Mouse (Mus musculus): ENCODE measurements around the gene Mtr. TPM values are rescaled to one million over a fixed set of nuclear protein-coding genes. Genes with fewer than 3 reads are reported as not detected.
"Not testable (repeated sequence)": the region's sequence is repeated elsewhere in the genome, so short reads cannot be mapped to it uniquely, and the experiment has no call there.

Mtr gene
- polyA plus RNA-seq, 1 experiment: 24.0 TPM

DNA sequence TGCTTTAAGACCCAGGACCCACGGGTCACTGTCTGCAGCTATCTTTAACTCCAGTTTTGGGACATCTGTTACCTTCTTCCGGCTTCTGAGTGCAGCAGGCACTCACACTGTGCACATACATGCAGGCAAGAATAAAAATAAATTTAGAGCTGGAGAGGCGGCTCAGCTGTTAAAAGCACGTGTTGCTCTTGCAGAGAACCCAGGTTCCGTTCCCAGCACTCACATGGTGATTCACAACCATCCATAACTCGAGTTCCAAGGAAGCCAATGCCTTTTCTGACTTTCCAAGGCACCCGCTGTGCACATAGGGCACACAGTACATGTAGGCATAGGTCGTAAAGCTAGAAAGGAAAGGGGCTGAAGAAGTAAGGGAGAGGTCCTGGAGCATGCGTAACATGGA, 90.6 kb downstream of the Mtr start:
- Histone ChIP-seq H3K4me3 (ENCODE audit: insufficient read depth, low read length) (no peak overlapping the region), H3K27ac (ENCODE audit: insufficient read depth, low read depth, low read length) (no peak overlapping the region), H3K4me1 (ENCODE audit: control insufficient read depth, insufficient read depth, low read length) (0 out of 2 replicates have a peak, but pooled peaks cover 2% of the 10 kb centered on the region)
- no peak for TF ChIP-seq CTCF (IDR thresholded peaks at IDR 0.05; ENCODE audit: low read depth, low read length)
- no peak for TF ChIP-seq POLR2A (IDR thresholded peaks at IDR 0.05; ENCODE audit: borderline replicate concordance, low read depth, low read length)

DNA sequence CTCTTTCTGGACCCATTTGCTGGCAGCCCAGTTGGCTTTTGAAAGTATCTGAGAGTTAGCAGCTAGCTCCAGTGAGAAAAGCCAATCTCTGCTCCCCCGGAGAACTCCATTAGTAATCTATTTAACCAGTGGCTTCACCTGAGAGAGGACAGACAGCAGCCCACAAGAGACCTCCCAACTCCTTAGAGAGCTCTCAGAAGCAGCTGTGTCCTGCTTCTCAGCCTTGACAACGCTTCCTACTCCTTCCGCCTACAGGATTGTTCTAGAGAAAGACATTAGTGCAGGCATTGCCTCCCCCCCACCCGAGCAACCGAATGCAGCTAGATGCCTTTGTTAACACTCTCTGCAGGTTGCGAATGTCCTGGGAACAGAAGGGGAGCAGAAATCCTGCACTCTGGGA, 91.5 kb downstream of the Mtr start:
- H3K4me3 ChIP-seq (ENCODE audit: insufficient read depth, low read length): no peak overlapping the region
- H3K27ac ChIP-seq (ENCODE audit: insufficient read depth, low read depth, low read length): no peak overlapping the region
- TF ChIP-seq POLR2A (IDR thresholded peaks at IDR 0.05; ENCODE audit: borderline replicate concordance, low read depth, low read length) (no peak), CTCF (IDR thresholded peaks at IDR 0.05; ENCODE audit: low read depth, low read length) (no peak)

DNA sequence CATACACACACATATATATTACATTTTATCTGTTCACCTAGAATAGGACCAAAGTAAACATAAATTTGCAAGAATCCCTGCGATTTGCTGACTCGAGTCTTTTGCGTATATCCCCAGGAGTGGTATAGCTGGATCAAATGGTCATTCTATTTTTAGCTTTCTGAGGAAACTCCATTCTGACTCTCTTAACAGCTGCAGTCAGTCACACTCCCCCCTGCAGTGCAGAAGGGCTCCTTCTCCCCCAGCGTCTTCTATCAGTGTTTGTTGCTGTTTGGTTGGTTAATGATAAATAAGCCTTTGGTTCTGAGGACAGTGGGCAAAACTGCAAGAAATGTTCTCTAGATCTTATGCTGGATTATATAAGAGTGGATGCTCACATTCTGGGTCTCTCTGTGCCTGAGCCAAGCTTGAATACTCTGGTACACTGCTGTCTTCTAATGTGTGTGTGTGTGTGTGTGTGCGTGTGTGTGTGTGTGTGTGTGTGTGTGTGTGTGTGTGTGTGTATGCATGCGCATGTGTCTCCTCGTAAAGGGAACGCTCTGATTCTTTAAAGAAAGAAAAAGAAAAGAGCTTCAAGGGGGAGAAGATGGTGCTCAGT, 92.4 kb downstream of the Mtr start:
- Histone ChIP-seq H3K4me3 (ENCODE audit: insufficient read depth, low read length) (no peak overlapping the region), H3K4me1 (ENCODE audit: control insufficient read depth, insufficient read depth, low read length) (0 out of 2 replicates have a peak, but pooled peaks cover 2% of the 10 kb centered on the region), H3K27ac (ENCODE audit: insufficient read depth, low read depth, low read length) (no peak overlapping the region)
- TF ChIP-seq POLR2A (IDR thresholded peaks at IDR 0.05; ENCODE audit: borderline replicate concordance, low read depth, low read length) (no peak), CTCF (IDR thresholded peaks at IDR 0.05; ENCODE audit: low read depth, low read length) (no peak)

More for the DNA sequence above, 91.5 kb downstream of the Mtr start:
- 0 out of 2 replicates have a peak, but pooled peaks cover 2% of the 10 kb centered on the region for H3K4me1 ChIP-seq (ENCODE audit: control insufficient read depth, insufficient read depth, low read length)

DNA sequence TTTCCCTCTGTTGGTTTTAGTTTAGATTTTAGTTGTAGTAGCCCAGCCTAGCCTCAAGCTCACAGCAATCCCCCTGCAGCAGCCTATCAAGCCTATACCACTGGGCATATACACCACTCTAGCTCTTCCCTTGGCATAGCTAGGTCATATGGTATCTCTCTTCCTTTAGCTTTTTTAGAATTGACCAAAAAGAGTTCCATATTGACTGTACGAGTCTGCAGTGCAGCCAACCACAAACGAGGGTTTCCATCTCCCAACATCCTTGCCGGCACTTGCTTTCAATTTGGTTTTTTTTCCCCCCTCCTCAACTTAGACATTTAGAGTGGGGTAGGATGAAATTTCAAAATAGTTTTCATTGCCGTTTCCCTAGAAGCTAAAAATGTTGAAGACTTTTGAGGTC, 95.5 kb downstream of the Mtr start:
- H3K27ac ChIP-seq (ENCODE audit: insufficient read depth, low read depth, low read length): no peak overlapping the region
- H3K4me3 ChIP-seq (ENCODE audit: insufficient read depth, low read length): no peak overlapping the region
- H3K4me1 ChIP-seq (ENCODE audit: control insufficient read depth, insufficient read depth, low read length): no peaks in the 10 kb centered on the region
- TF ChIP-seq CTCF (IDR thresholded peaks at IDR 0.05; ENCODE audit: low read depth, low read length): no peak

DNA sequence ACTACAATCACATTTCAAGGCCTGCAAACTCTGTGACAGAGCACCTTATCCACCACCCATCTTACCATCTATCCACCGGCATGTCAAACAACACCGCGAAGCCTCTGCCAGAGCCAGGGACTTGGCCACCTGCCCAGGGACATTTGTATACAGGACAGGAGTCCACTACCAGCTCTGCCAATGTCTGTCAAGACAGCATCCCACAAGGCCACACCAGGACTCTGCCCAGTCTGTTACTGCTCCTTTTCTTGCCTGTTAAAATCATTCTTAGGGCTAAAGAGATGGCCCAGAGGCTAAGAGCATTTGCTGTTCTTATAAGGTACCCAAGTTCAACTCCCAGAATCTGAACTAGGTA, 97.8 kb downstream of the Mtr start:
- TF ChIP-seq CTCF (IDR thresholded peaks at IDR 0.05; ENCODE audit: low read depth, low read length): no peak
- no peak for TF ChIP-seq POLR2A (IDR thresholded peaks at IDR 0.05; ENCODE audit: borderline replicate concordance, low read depth, low read length)
- Histone ChIP-seq H3K4me3 (ENCODE audit: insufficient read depth, low read length) (no peak overlapping the region), H3K27ac (ENCODE audit: insufficient read depth, low read depth, low read length) (no peak overlapping the region), H3K4me1 (ENCODE audit: control insufficient read depth, insufficient read depth, low read length) (no peaks in the 10 kb centered on the region)

DNA sequence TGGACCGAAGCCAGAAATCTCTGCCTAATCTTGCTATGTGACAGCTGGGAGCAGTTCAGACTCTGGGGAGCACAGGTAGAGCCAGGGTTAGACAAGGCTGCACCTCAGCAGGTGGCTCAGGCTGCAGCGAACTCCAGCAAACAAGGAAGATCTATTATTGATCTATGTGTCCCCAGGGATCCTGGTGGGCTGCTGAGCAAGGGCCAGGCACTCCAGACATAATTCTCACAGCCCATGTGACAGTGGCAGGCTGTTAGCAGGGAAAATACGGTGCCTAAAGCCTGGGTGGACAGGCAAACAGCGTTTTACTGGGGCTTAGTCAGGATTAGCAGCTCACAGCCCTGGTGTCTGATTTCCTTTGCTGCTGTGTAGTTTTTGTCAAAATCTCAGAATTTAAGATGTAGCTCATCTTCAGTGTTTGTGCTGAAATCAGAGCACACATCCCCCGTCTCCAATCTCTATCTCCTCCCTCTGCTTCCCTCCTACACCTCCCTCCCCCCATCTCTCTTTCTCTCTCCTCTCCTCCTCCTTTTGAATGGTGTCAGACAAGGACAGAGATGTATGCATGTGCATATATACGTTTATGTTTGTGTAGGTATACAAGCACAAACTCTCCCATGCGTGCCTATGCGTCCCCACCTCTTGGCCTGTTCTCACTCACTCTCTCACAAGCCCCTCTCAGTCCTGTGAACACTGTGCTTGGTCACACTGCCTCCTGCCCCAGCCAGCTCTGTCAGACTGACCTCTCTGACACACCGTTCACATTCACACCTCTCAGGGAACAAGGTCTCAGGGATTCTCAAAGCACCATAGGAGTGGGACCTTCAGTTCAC, 98.4 kb downstream of the Mtr start:
- H3K27ac ChIP-seq (ENCODE audit: insufficient read depth, low read depth, low read length): no peak overlapping the region
- no peak overlapping the region for H3K4me3 ChIP-seq (ENCODE audit: insufficient read depth, low read length)
- no peak for TF ChIP-seq CTCF (IDR thresholded peaks at IDR 0.05; ENCODE audit: low read depth, low read length)
- TF ChIP-seq POLR2A (IDR thresholded peaks at IDR 0.05; ENCODE audit: borderline replicate concordance, low read depth, low read length): no peak
- H3K4me1 ChIP-seq (ENCODE audit: control insufficient read depth, insufficient read depth, low read length): no peaks in the 10 kb centered on the region

DNA sequence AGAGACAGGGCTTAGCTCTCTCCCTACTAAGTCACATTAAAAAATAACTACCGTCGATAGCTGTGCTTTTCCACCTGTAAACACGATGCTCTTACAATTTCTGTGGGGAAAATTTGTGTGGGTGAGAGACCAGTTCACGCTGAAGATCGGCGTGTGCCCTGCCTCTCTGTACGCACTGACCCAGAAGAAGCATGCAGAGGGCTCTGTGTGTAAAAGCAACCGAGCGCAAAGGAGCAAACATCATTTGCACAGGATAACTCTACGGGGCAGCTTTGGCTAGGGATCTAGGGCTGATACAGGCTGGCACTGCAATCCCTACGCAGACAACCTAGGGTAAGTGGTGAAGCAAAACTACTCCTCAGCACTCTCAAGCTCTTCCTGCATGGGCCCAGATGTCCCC, 104.0 kb downstream of the Mtr start:
- TF ChIP-seq CTCF (IDR thresholded peaks at IDR 0.05; ENCODE audit: low read depth, low read length) (no peak), POLR2A (IDR thresholded peaks at IDR 0.05; ENCODE audit: borderline replicate concordance, low read depth, low read length) (no peak)
- Histone ChIP-seq H3K4me3 (ENCODE audit: insufficient read depth, low read length) (no peak overlapping the region), H3K4me1 (ENCODE audit: control insufficient read depth, insufficient read depth, low read length) (no peaks in the 10 kb centered on the region), H3K27ac (ENCODE audit: insufficient read depth, low read depth, low read length) (no peak overlapping the region)

DNA sequence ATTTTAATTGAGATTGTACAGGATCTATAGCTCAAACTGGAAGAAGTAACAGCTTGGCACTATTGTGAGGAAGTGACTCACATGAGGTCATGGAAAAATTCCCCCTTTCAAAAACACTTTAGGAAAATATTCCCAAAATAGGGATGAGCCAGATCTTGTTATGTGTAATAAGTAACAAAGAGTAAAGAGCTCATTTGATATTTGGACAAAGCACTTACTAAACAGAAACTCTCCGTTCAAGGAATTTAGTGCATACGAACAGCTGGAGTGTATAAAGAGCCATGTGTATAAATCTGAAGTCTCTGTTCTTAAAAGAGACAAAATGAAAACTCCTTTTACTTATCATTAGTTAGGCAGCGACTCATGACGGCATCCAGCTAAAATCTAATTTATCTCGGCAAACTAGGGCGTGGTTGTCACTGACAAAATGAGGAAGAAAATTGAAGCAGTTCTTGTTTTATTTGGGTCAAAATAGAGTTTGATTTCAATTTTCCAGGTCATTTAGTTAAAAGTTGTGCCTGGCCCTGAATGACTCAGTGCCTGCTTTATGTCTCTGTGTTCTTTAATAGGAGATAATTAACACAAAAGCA, 110.9 kb downstream of the Mtr start:
- no peak overlapping the region for H3K27ac ChIP-seq (ENCODE audit: insufficient read depth, low read depth, low read length)
- no peak for TF ChIP-seq POLR2A (IDR thresholded peaks at IDR 0.05; ENCODE audit: borderline replicate concordance, low read depth, low read length)
- TF ChIP-seq CTCF (IDR thresholded peaks at IDR 0.05; ENCODE audit: low read depth, low read length): no peak
- H3K4me3 ChIP-seq (ENCODE audit: insufficient read depth, low read length): no peak overlapping the region
- peaks cover 3% of the 10 kb centered on the region; the same call in 1 of the 2 replicates for H3K4me1 ChIP-seq (ENCODE audit: control insufficient read depth, insufficient read depth, low read length)

DNA sequence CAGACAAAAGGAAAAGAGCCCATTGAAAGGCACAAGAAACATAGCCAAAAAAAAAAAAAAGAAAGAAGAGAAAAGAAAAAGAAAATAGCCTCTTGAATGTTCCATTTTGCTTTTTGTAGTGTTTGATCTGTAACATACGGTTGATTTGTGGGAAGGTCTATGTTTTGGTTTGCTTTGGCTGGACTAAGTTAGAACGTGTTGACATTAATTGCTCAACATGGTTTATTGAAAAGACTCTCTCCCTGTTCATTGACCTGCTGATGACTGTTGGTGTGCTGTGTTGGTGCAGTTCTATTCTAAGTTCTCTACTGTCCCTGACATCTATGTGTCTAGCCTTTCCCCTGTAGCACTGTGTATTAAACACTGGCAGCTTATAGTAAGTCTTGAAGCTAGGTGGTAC, 111.5 kb downstream of the Mtr start:
- Histone ChIP-seq H3K4me3 (ENCODE audit: insufficient read depth, low read length) (no peak overlapping the region), H3K27ac (ENCODE audit: insufficient read depth, low read depth, low read length) (no peak overlapping the region), H3K4me1 (ENCODE audit: control insufficient read depth, insufficient read depth, low read length) (peaks cover 3% of the 10 kb centered on the region; the same call in 1 of the 2 replicates)
- TF ChIP-seq POLR2A (IDR thresholded peaks at IDR 0.05; ENCODE audit: borderline replicate concordance, low read depth, low read length) (no peak), CTCF (IDR thresholded peaks at IDR 0.05; ENCODE audit: low read depth, low read length) (no peak)

DNA sequence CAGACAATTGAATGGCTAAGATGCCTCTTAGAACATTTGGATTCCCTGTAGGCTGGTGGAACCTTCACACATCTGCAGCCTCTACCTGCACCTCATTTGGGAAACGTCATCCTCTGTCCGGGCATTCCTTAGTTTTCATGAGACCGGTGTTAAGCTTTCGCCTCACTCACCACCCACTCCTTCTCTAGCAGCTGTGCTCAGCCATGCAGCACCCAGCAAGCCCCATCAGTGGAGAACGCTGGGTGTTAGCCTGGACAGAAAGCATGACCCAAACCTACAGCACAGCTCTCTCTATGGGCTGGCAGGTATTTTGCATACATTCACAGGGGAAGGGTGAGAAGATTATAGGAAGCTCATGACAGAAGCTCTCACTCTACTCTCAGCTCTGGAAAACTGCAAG, 114.6 kb downstream of the Mtr start:
- TF ChIP-seq CTCF (IDR thresholded peaks at IDR 0.05; ENCODE audit: low read depth, low read length) (no peak), POLR2A (IDR thresholded peaks at IDR 0.05; ENCODE audit: borderline replicate concordance, low read depth, low read length) (no peak)
- Histone ChIP-seq H3K27ac (ENCODE audit: insufficient read depth, low read depth, low read length) (no peak overlapping the region), H3K4me1 (ENCODE audit: control insufficient read depth, insufficient read depth, low read length) (peaks cover 3% of the 10 kb centered on the region; the same call in 1 of the 2 replicates), H3K4me3 (ENCODE audit: insufficient read depth, low read length) (no peak overlapping the region)

DNA sequence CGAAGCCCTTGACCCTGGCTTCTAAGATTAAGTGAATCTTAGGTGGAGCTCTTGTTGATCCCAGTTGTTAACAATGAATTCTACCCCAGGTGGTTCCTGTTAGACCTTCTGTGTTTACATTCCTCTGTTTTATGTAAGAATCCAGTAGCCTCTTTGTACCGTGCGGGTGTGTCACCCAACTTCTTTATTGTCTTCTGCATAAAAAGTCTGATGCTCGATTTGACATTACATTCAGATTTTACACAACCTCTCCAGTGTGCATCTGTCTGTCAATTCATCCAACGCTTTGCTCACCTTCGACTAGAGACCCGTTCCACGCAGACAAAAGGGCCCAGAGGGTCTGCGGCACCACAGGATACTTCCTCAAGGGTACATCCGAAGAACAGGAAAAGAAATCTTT, 121.5 kb downstream of the Mtr start:
- not testable (repeated sequence) for H3K4me1 ChIP-seq (ENCODE audit: control insufficient read depth, insufficient read depth, low read length); H3K4me3 ChIP-seq (ENCODE audit: insufficient read depth, low read length); H3K27ac ChIP-seq (ENCODE audit: insufficient read depth, low read depth, low read length)
